7 mouse cellular contexts compared by ENCODE assay signal in genomic region chr19:4333100-4333775, GRCm38 (mm10). TPM values are rescaled to one million over a fixed set of nuclear protein-coding genes. Genes with fewer than 3 reads are reported as not detected.
DNase-seq lines count a peak whose midpoint lies in the region; ATAC-seq and TF ChIP-seq lines count a peak whose summit lies in the region.

No protein-coding gene starts in this region.

- peak overlapping the region; percentile 70 for H3K4me3 ChIP-seq in neural tube, embryonic 11.5 days (ENCODE audit: low read depth, low read length)
- H3K4me3 ChIP-seq in embryonic facial prominence, embryonic 14.5 days (ENCODE audit: low read depth, low read length) = peak overlapping the region; percentile 60
- H3K4me3 ChIP-seq in hindbrain, embryonic 12.5 days = peak overlapping the region; percentile 58
- peak overlapping the region; percentile 66 to 81 for H3K4me3 ChIP-seq in liver, embryonic 14.5 days (ENCODE audit: insufficient read depth in 1 of 2, low read depth in 2 of 2, low read length in 2 of 2)
- peak overlapping the region; percentile 66 for H3K4me3 ChIP-seq in small intestine, adult 2 months (ENCODE audit: low read depth, low read length)

- TF ChIP-seq CTCF in Patski (IDR thresholded peaks at IDR 0.05) = no peak
- TF ChIP-seq CTCF in liver, embryonic 14.5 days (IDR thresholded peaks at IDR 0.05; ENCODE audit: low read depth) = no peak
- no peak for TF ChIP-seq CTCF in small intestine, adult 2 months (IDR thresholded peaks at IDR 0.05; ENCODE audit: extremely low read depth, insufficient read length, insufficient replicate concordance, low read depth, low read length)

- POLR2A ChIA-PET in Patski (lab: Charles Lee) = interaction anchor here (0.7 to 1.1 kb wide), 4 partner anchors 9 to 156 kb away, joined by 3 to 5 read pairs (median 3); no protein-coding TSS in a partner anchor

- no peak for TF ChIP-seq POLR2A in small intestine, adult 2 months (IDR thresholded peaks at IDR 0.05; ENCODE audit: low read depth, low read length)

- H3K4me2 ChIP-seq in neural tube, embryonic 11.5 days (ENCODE audit: low read depth) = peak overlapping the region; percentile 81
- peak overlapping the region; percentile 77 for H3K4me2 ChIP-seq in embryonic facial prominence, embryonic 14.5 days (ENCODE audit: low read depth, low read length)
- peak overlapping the region; percentile 84 for H3K4me2 ChIP-seq in hindbrain, embryonic 12.5 days (replicated peaks)
- peak overlapping the region; percentile 80 for H3K4me2 ChIP-seq in liver, embryonic 14.5 days (ENCODE audit: low read depth)

- H3K4me1 ChIP-seq in neural tube, embryonic 11.5 days (ENCODE audit: control insufficient read depth, insufficient read depth, low read length) = peaks cover 9% of the 10 kb centered on the region
- peaks cover 11% of the 10 kb centered on the region for H3K4me1 ChIP-seq in embryonic facial prominence, embryonic 14.5 days (ENCODE audit: control insufficient read depth, insufficient read depth, low read length)
- H3K4me1 ChIP-seq in hindbrain, embryonic 12.5 days = peaks cover 26% of the 10 kb centered on the region
- H3K4me1 ChIP-seq in liver, embryonic 14.5 days (replicated peaks; ENCODE audit: control insufficient read depth in 2 of 2, insufficient read depth in 2 of 2, low read length in 1 of 2) = peaks cover 17% of the 10 kb centered on the region in 2 experiments
- H3K4me1 ChIP-seq in small intestine, adult 2 months (ENCODE audit: control insufficient read depth, insufficient read depth, insufficient read length, low read length) = peaks cover 6% of the 10 kb centered on the region; the same call in 1 of the 2 replicates

- under 1% methylated on average over 13 of the region's 13 CpGs for WGBS in neural tube, embryonic 11.5 days
- WGBS in embryonic facial prominence, embryonic 14.5 days = under 1% methylated on average over 13 of the region's 13 CpGs
- WGBS in hindbrain, embryonic 12.5 days = 0% methylated on average over 13 of the region's 13 CpGs
- WGBS in liver, embryonic 14.5 days (ENCODE audit: insufficient replicate concordance) = under 1% methylated on average over 13 of the region's 13 CpGs
- under 1% methylated on average over 13 of the region's 13 CpGs for WGBS in small intestine, adult 2 months

- H3K27me3 ChIP-seq in neural tube, embryonic 11.5 days (ENCODE audit: control insufficient read depth, insufficient read depth, low read length) = no peaks in the 10 kb centered on the region
- no peaks in the 10 kb centered on the region for H3K27me3 ChIP-seq in Patski
- H3K27me3 ChIP-seq in embryonic facial prominence, embryonic 14.5 days (replicated peaks; ENCODE audit: control insufficient read depth, insufficient read depth, low read length) = no peaks in the 10 kb centered on the region
- no peaks in the 10 kb centered on the region for H3K27me3 ChIP-seq in hindbrain, embryonic 12.5 days
- no peaks in the 10 kb centered on the region for H3K27me3 ChIP-seq in liver, embryonic 14.5 days (ENCODE audit: control insufficient read depth, insufficient read depth, low read length)
- H3K27me3 ChIP-seq in small intestine, adult 2 months (ENCODE audit: control insufficient read depth, insufficient read depth, low read length) = no peaks in the 10 kb centered on the region

- DNase-seq in neural tube, embryonic 11.5 days (ENCODE audit: low spot score) = no peak
- DNase-seq in neural tube, embryonic 10.5 days (ENCODE audit: extremely low spot score, low spot score) = no peak
- DNase-seq in Patski (ENCODE audit: low read depth, low spot score) = no peak
- DNase-seq in embryonic facial prominence, embryonic 14.5 days (ENCODE audit: low spot score) = no peak
- peak in 1 of 3 experiments; percentile 32 for DNase-seq in liver, embryonic 14.5 days (ENCODE audit: low read depth in 3 of 3, low spot score in 3 of 3)

- no peak for TF ChIP-seq EP300 in liver, embryonic 14.5 days (IDR thresholded peaks at IDR 0.05; ENCODE audit: low read depth)

- no peaks in the 10 kb centered on the region for H3K9me3 ChIP-seq in neural tube, embryonic 11.5 days (ENCODE audit: control insufficient read depth, low read length)
- H3K9me3 ChIP-seq in embryonic facial prominence, embryonic 14.5 days (ENCODE audit: control insufficient read depth, low read length) = no peaks in the 10 kb centered on the region
- H3K9me3 ChIP-seq in hindbrain, embryonic 12.5 days (replicated peaks) = no peaks in the 10 kb centered on the region
- H3K9me3 ChIP-seq in liver, embryonic 14.5 days (ENCODE audit: control insufficient read depth, low read length) = no peaks in the 10 kb centered on the region

- in situ Hi-C loops in Patski (cut with MboI; ENCODE audit: low pct_unique_long_range_greater_than_20kb) = no loop called here

- H3K36me3 ChIP-seq in neural tube, embryonic 11.5 days (ENCODE audit: control insufficient read depth, insufficient read depth, low read length) = peaks cover 7% of the 10 kb centered on the region
- H3K36me3 ChIP-seq in embryonic facial prominence, embryonic 14.5 days (ENCODE audit: control insufficient read depth, insufficient read depth, low read length) = peaks cover 37% of the 10 kb centered on the region
- peaks cover 29% of the 10 kb centered on the region for H3K36me3 ChIP-seq in hindbrain, embryonic 12.5 days
- peaks cover 27% of the 10 kb centered on the region for H3K36me3 ChIP-seq in liver, embryonic 14.5 days (replicated peaks; ENCODE audit: control insufficient read depth, insufficient read depth, low read depth)
- H3K36me3 ChIP-seq in small intestine, adult 2 months (ENCODE audit: control insufficient read depth, insufficient read depth, low read length) = peaks cover 21% of the 10 kb centered on the region

- ATAC-seq in neural tube, embryonic 11.5 days (ENCODE audit: insufficient read depth, low FRiP score, low TSS enrichment) = peak; percentile 42; the same call in 1 of the 2 replicates
- ATAC-seq in Patski = peak; percentile 20
- ATAC-seq in embryonic facial prominence, embryonic 14.5 days (ENCODE audit: low read depth) = no peak
- ATAC-seq in hindbrain, embryonic 12.5 days (ENCODE audit: low FRiP score) = peak; percentile 65
- peak; percentile 32; the same call in 1 of the 2 replicates for ATAC-seq in liver, embryonic 14.5 days (ENCODE audit: insufficient read depth)

- H3K27ac ChIP-seq in neural tube, embryonic 11.5 days (ENCODE audit: low read depth, low read length) = peak overlapping the region; percentile 88
- H3K27ac ChIP-seq in embryonic facial prominence, embryonic 14.5 days (replicated peaks; ENCODE audit: low read depth, low read length) = peak overlapping the region; percentile 96
- H3K27ac ChIP-seq in hindbrain, embryonic 12.5 days = peak overlapping the region; percentile 92
- H3K27ac ChIP-seq in liver, embryonic 14.5 days = peak overlapping the region; percentile 76
- peak overlapping the region; percentile 90 for H3K27ac ChIP-seq in small intestine, adult 2 months (ENCODE audit: insufficient read depth, low read depth, low read length)

- CTCF ChIA-PET in Patski (lab: Charles Lee) = interaction anchor here (0.7 to 3.4 kb wide), 11 partner anchors 9 to 92 kb away, joined by 3 to 14 read pairs (median 4); no protein-coding TSS in a partner anchor

- H3K9ac ChIP-seq in neural tube, embryonic 11.5 days (ENCODE audit: low read length) = peak overlapping the region; percentile 81
- peak overlapping the region; percentile 76 for H3K9ac ChIP-seq in embryonic facial prominence, embryonic 14.5 days (ENCODE audit: low read depth, low read length)
- H3K9ac ChIP-seq in hindbrain, embryonic 12.5 days = peak overlapping the region; percentile 77
- peak overlapping the region; percentile 69 for H3K9ac ChIP-seq in liver, embryonic 14.5 days (replicated peaks)

RNA-seq across cellular contexts. Expression of gene Grk2, which starts 27.2 kb away (rescaled TPM):
- 16.6 and 19.0 TPM in 2 replicates for polyA plus RNA-seq in neural tube, embryonic 11.5 days (2014; fragmentation: Nextera tagmentation; extraction: Ambion mirVana)
- 74.9 TPM for polyA plus RNA-seq in Patski (2021)
- 17.0 and 18.9 TPM in 2 replicates for polyA plus RNA-seq in embryonic facial prominence, embryonic 14.5 days (2014; fragmentation: Nextera tagmentation; extraction: Ambion mirVana)
- 21.8 and 22.0 TPM in 2 replicates for polyA plus RNA-seq in hindbrain, embryonic 12.5 days (2016; fragmentation: Nextera tagmentation; extraction: Ambion mirVana)
- 23.9 and 26.0 TPM in 2 replicates for polyA plus RNA-seq in liver, embryonic 14.5 days (2012; rRNA removed)
- polyA plus RNA-seq in liver, embryonic 14.5 days (2014; fragmentation: Nextera tagmentation; extraction: Ambion mirVana) = 9.4 and 10.8 TPM in 2 replicates
- polyA plus RNA-seq in small intestine, adult 2 months (2012; rRNA removed) = 64.0 and 128 TPM in 2 replicates

RNA-seq across cellular contexts. Expression of gene Ankrd13d, which starts 50.3 kb away (rescaled TPM):
- 11.6 and 14.1 TPM in 2 replicates for polyA plus RNA-seq in neural tube, embryonic 11.5 days (2014; fragmentation: Nextera tagmentation; extraction: Ambion mirVana)
- 25.8 TPM for polyA plus RNA-seq in Patski (2021)
- polyA plus RNA-seq in embryonic facial prominence, embryonic 14.5 days (2014; fragmentation: Nextera tagmentation; extraction: Ambion mirVana) = 7.6 and 9.0 TPM in 2 replicates
- 17.5 and 22.1 TPM in 2 replicates for polyA plus RNA-seq in hindbrain, embryonic 12.5 days (2016; fragmentation: Nextera tagmentation; extraction: Ambion mirVana)
- 0.93 and 1.3 TPM in 2 replicates for polyA plus RNA-seq in liver, embryonic 14.5 days (2012; rRNA removed)
- polyA plus RNA-seq in liver, embryonic 14.5 days (2014; fragmentation: Nextera tagmentation; extraction: Ambion mirVana) = 0.45 and 0.66 TPM in 2 replicates
- polyA plus RNA-seq in small intestine, adult 2 months (2012; rRNA removed) = 1.1 and 1.8 TPM in 2 replicates
